Mouse (Mus musculus) thymus, adult 2 months (tissue): ENCODE results near the gene Lrrc61.
A peak's percentile ranks its signal among the peaks of the same experiment; 100 is the strongest.

ENCODE experiments used
- CTCF ChIP-seq: fragments of 200-500 bp; IDR thresholded peaks from 2 replicates; pipeline ENCODE4 v1.5.1; 2012; ENCODE audit warnings: mild to moderate bottlenecking, control low read depth, low read length, moderate library complexity, borderline replicate concordance; ENCODE audit not compliant: control insufficient read depth, poor library complexity, insufficient read depth; ENCODE audit errors: extremely low read depth
- POLR2A ChIP-seq: fragments of 200-500 bp; IDR thresholded peaks from 2 replicates; pipeline ENCODE4 v1.6.1; 2012; ENCODE audit warnings: mild to moderate bottlenecking, low read length, control low read depth, moderate library complexity; ENCODE audit not compliant: control insufficient read depth, poor library complexity, insufficient read depth; ENCODE audit errors: extremely low read depth

DNA sequence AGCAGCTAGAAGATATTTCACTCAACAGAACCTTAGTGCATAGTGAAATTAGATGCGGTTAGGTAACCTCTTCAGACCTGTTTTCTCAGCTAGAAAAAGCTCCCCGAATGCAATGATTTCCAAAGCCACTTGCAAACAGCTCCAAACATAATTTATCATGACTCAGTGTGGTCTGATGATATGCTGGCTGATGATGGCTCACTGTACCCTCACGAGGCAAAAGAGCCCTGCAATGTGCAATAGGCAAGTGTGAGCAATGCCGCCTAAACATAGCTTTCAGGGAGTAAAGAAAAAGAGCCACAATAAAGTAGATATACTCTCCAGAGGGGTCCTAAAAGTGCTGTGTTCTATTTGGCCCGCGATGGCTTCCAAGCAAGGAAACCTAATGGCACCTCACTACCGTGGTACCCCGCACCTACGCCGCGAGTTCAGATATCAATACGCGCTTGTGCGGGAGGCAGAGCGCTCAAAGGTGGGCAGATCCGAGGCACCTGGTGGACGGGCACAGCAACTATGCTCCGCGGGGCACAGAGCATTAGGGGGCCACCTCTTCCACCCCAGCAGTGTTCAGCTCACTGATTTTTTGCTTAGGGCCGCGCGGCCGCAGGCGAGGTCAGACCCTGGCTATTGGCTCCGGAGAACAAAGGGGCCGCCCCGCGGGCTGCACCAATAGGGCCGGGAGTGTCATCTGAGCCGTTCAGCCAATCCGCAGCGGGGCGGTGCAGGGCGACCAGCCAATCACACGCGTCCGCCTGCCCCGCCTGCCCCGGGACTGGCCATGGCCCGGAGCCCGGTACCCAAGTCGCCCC, 46.9 kb downstream of the Lrrc61 start, which contains the start of gene Zfp775:
- no peak; the same call in 1 of the 2 replicates for TF ChIP-seq CTCF
- TF ChIP-seq POLR2A = peak; percentile 79
